Mouse (Mus musculus) megakaryocyte-erythroid progenitor cell, adult 5 weeks (primary cell): ENCODE data around the gene Idh1. TPM values are rescaled to one million over a fixed set of nuclear protein-coding genes. Genes with fewer than 3 reads are reported as not detected.

Experiments
- polyA plus RNA-seq: library from polyadenylated mRNA; stranded (reverse); fragments of >175 nt; gene quantifications from 2 replicates; pipeline ENCODE4 v1.2.3, GENCODE M21; 2012

The Idh1 gene
- 1.8 and 3.9 TPM in 2 replicates for polyA plus RNA-seq

DNA sequence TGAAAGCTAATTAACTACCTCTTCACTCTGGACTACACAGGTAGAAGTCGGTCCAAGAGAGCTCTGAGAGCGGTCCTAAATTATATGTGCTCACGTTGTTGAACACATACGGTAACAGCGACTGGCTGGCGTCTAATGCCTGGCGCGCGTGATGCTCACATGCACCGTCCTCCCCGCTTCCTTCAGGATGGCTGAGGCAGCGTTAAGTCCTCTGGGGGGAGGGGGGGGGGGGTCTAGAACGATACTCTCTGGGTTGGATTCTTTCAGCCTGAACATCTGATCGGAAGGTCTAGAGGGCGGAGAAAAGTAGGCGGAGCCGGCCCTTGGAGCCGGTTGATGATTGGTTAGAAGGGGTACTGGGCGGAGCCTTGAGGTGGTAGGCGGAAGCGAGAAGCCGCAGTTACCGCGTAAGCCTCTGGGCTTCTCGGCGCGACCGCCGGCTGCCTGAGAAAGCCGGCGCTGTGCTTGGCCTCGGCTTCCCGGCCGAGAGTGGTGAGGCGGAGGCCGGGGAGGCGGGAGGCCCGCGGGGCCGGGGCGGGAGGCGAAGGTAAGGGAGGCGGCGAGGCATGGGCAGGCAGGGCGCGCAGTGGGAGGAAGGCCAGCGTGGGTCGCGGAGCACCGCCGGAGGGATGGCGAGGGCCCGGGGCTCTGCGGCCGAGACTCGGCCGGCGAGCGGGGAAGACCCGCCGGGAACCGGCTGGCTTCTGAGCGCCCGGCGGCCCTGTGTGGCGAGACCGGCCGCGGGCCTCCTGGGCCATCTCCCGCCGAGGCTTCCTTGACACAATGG, at the start of gene Idh1, which contains the start of gene Pikfyve:
Gene Idh1, minus strand, starts transcription at position 214 of the 787 bp plus-strand sequence.
Gene Pikfyve, plus strand, starts transcription at position 397 of the 787 bp plus-strand sequence.

DNA sequence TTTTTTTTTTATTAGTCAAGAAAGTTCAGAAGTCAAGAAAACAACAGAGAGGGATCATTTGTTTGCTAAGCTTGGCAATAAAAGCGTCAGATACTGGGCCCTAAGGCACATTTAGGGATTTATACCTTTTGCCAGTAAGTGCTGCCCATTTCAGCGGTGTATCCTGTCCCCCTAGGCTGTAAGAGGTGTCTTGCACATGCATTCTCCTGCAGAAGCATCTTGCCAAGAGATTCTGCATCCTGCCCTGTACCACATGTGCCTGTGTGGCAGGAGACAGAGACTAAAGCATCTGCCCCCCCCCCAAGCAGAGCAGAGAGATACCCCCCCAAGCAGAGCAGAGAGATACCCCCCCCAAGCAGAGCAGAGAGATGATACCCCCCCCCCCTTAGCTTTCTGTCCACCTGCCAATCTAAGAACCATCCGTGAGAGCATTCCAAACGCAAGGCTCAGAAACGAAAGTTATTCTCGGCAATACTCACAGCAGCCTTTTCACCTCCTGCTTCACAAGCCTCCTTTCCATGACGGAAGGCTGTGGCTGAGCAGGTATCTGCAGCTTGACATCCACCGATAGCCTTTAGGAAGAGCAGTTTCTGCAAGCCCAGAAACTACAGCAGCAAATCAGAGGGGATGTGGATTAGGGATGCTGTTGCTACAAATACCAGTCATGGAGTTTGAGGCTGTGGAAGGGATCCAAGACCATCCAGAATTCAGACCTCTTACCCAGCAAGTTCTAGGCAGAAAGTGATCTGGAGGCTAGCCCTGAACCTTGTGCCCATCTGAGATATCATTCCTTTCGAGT, 63.5 kb downstream of the Idh1 start, which contains the start of gene D630023F18Rik:
Gene D630023F18Rik, minus strand, starts transcription at position 641 of the 799 bp plus-strand sequence.

DNA sequence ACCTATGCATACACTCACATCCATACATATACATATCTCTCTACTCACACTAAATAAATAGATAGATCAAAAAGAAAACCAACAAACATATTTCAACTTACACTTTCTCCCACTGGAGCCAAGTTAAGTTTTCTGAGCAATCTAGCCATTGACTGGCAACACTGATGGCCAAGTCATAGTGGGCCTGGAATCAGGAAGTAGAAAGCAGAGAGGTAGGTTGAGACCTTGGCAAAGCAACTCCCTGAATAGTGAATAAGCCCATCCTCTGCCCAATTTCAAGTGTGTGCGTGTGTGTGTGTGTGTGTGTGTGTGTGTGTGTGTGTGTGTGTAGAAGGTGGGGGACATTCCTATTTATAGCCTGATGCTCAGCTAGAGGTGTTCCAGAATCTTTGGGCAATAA, 66.9 kb downstream of the Idh1 start, which contains the start of gene Gm28845:
Gene Gm28845, minus strand, starts transcription at position 121 of the 400 bp plus-strand sequence.

Other genes starting within 250 kb of the Idh1 start
- 1.8 and 2.7 TPM in 2 replicates for gene Plekhm3, start 229.7 kb downstream of the Idh1 start, polyA plus RNA-seq
- gene Akr1cl, start 153.7 kb downstream of the Idh1 start, polyA plus RNA-seq = 0.06 TPM in 1 of 2 replicates, not detected in the other
- not detected in 2 replicates for gene Cryge, start 135.4 kb downstream of the Idh1 start, polyA plus RNA-seq
- gene Crygd, start 123.0 kb downstream of the Idh1 start, polyA plus RNA-seq = not detected in 2 replicates
- not detected in 2 replicates for gene Crygc, start 112.8 kb downstream of the Idh1 start, polyA plus RNA-seq
- not detected in 2 replicates for gene Crygb, start 104.2 kb downstream of the Idh1 start, polyA plus RNA-seq
- gene Cryga, start 83.1 kb downstream of the Idh1 start, polyA plus RNA-seq = 0.12 and 0.18 TPM in 2 replicates
- gene Gm28845, start 66.9 kb downstream of the Idh1 start, polyA plus RNA-seq = not detected in 2 replicates
- gene D630023F18Rik, start 63.3 kb downstream of the Idh1 start, polyA plus RNA-seq = 0.13 TPM in 1 of 2 replicates, not detected in the other
- 16.6 and 17.6 TPM in 2 replicates for gene Pikfyve, start 183 bp upstream of the Idh1 start, polyA plus RNA-seq
- gene Pth2r, start 95.6 kb upstream of the Idh1 start, polyA plus RNA-seq = not detected in 2 replicates